Comparison of ENCODE assay signal across 28 mouse cellular contexts in genomic region chr7:78347464-78347863, GRCm38 (mm10).
DNase-seq lines count a peak whose midpoint lies in the region; ATAC-seq lines count a peak whose summit lies in the region.
"Had no signal": no experiment of that assay in that cellular context is flagged by ENCODE, and none has a peak within 500 bp of the region (broad histone marks: within the 10 kb centered on the region; RNA-seq: fewer than 3 reads in every experiment).

No protein-coding gene starts in this region.

- no peak overlapping the region for H3K9ac ChIP-seq in neural tube, embryonic 15.5 days (replicated peaks)
- H3K9ac ChIP-seq: embryonic facial prominence, embryonic 12.5 days; embryonic facial prominence, embryonic 15.5 days; forebrain, embryonic 12.5 days; forebrain, embryonic 15.5 days; heart, embryonic 13.5 days; hindbrain, embryonic 14.5 days had no signal

- no peaks in the 10 kb centered on the region for H3K9me3 ChIP-seq in neural tube, embryonic 15.5 days (replicated peaks)
- H3K9me3 ChIP-seq: embryonic facial prominence, embryonic 12.5 days; embryonic facial prominence, embryonic 15.5 days; forebrain, embryonic 12.5 days; forebrain, embryonic 15.5 days; heart, embryonic 10.5 days; heart, embryonic 13.5 days had no signal

- H3K4me3 ChIP-seq in neural tube, embryonic 15.5 days (replicated peaks) = no peak overlapping the region
- H3K4me3 ChIP-seq: embryonic facial prominence, embryonic 12.5 days; embryonic facial prominence, embryonic 15.5 days; erythroblast, embryonic 14.5 days; forebrain, embryonic 12.5 days; forebrain, embryonic 15.5 days; gastrocnemius, adult 2 months; heart, adult 2 months; heart, embryonic 10.5 days; heart, embryonic 13.5 days had no signal

- peaks cover 5% of the 10 kb centered on the region for H3K36me3 ChIP-seq in neural tube, embryonic 15.5 days
- H3K36me3 ChIP-seq: embryonic facial prominence, embryonic 12.5 days; embryonic facial prominence, embryonic 15.5 days; forebrain, embryonic 12.5 days; forebrain, embryonic 15.5 days; heart, embryonic 10.5 days; heart, embryonic 13.5 days had no signal

- peak; percentile 56 for ATAC-seq in frontal cortex, adult (ENCODE audit: low TSS enrichment)
- no peak for ATAC-seq in neural tube, embryonic 15.5 days (ENCODE audit: low FRiP score)
- ATAC-seq: activated CD4-positive, CD25-positive, alpha-beta regulatory T cell, adult 4 months; forebrain, embryonic 15.5 days; hindbrain, postnatal 0 days; inflammation-experienced regulatory T-cells, adult 6 months; intestine, embryonic 16.5 days had no signal

- no peaks in the 10 kb centered on the region for H3K27me3 ChIP-seq in neural tube, embryonic 15.5 days (replicated peaks)
- H3K27me3 ChIP-seq: embryonic facial prominence, embryonic 12.5 days; embryonic facial prominence, embryonic 15.5 days; forebrain, embryonic 12.5 days; forebrain, embryonic 15.5 days; heart, embryonic 13.5 days had no signal

- H3K4me1 ChIP-seq in neural tube, embryonic 15.5 days = no peaks in the 10 kb centered on the region
- H3K4me1 ChIP-seq: embryonic facial prominence, embryonic 12.5 days; embryonic facial prominence, embryonic 15.5 days; forebrain, embryonic 12.5 days; forebrain, embryonic 15.5 days; heart, embryonic 13.5 days had no signal

- H3K27ac ChIP-seq in neural tube, embryonic 15.5 days (replicated peaks) = 0 out of 2 replicates have a peak overlapping the region, but pooled peaks have one; percentile 19
- H3K27ac ChIP-seq: embryonic facial prominence, embryonic 12.5 days; embryonic facial prominence, embryonic 15.5 days; forebrain, embryonic 12.5 days; forebrain, embryonic 15.5 days; gastrocnemius, adult 2 months; heart, adult 2 months; heart, embryonic 10.5 days; heart, embryonic 13.5 days; hindbrain, embryonic 14.5 days; hindbrain, postnatal 0 days had no signal

- H3K4me2 ChIP-seq in neural tube, embryonic 15.5 days = no peak overlapping the region
- H3K4me2 ChIP-seq: embryonic facial prominence, embryonic 12.5 days; embryonic facial prominence, embryonic 15.5 days; forebrain, embryonic 12.5 days; forebrain, embryonic 15.5 days; heart, embryonic 13.5 days; hindbrain, embryonic 14.5 days had no signal

- WGBS in neural tube, embryonic 15.5 days = 72% methylated on average over 5 of the region's 5 CpGs

- intact Hi-C loops in left cerebral cortex, postnatal 10 days (cut with DNase I) = no loop called here

- DNase-seq in frontal cortex, postnatal 14 days (ENCODE audit: low spot score in 2 of 2) = no peak
- no peak for DNase-seq in neural tube, embryonic 10.5 days (ENCODE audit: extremely low spot score, low spot score)
- DNase-seq in adipocyte (ENCODE audit: low spot score) = peak; percentile 12
- DNase-seq in left cerebral cortex, postnatal 10 days (ENCODE audit: extremely low spot score in 1 of 2, low spot score in 2 of 2) = no peak
- DNase-seq: adrenal gland, postnatal 10 days; adrenal gland, postnatal 36 days; cerebellum, adult 11 months; cerebellum, adult 2 months; cerebellum, adult 9-11 months; cerebellum, postnatal 25 days; gastrocnemius, adult 2 months; gastrocnemius, postnatal 14 days; heart, adult 2 months; heart, postnatal 14 days had no signal
